Comparison of ENCODE assay signal across 9 mouse cellular contexts in the genomic region with DNA sequence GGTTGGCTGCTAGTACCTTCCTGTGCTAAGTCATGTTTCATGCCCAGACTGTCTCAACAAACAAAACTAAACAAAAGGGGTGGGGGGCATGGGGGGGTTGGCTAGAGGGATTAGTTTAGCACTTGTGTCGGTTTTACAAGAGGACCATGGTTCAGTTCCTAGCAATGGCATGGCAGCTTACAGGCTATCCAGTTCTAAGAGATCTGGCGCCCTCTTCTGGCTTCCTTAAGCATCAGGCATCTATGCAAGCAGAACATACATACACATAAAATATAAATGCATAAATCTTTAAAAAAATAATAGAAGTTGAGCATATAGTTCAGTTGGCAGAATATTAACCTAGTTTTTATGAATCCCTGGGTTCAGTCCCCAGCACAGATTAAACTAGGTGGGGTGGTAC. TPM values are rescaled to one million over a fixed set of nuclear protein-coding genes. Genes with fewer than 3 reads are reported as not detected.
DNase-seq lines count a peak whose midpoint lies in the region; ATAC-seq and TF ChIP-seq lines count a peak whose summit lies in the region.
"Had no signal": no experiment of that assay in that cellular context is flagged by ENCODE, and none has a peak within 500 bp of the region (broad histone marks: within the 10 kb centered on the region; RNA-seq: fewer than 3 reads in every experiment).

No protein-coding gene starts in this region.

- no peak for TF ChIP-seq POLR2A in thymus, adult 2 months (IDR thresholded peaks at IDR 0.05; ENCODE audit: control insufficient read depth, extremely low read depth, insufficient read depth, low read length, poor library complexity)

- intact Hi-C loops in gastrocnemius, postnatal 36 days (cut with DNase I): no loop called here

- H3K36me3 ChIP-seq in thymus, adult 2 months (ENCODE audit: control insufficient read depth, insufficient read depth, low read length): no peaks in the 10 kb centered on the region
- 0 out of 2 replicates have a peak, but pooled peaks cover 4% of the 10 kb centered on the region for H3K36me3 ChIP-seq in embryonic facial prominence, embryonic 14.5 days (ENCODE audit: control insufficient read depth, insufficient read depth, low read length)
- H3K36me3 ChIP-seq in lung, postnatal 0 days (ENCODE audit: insufficient read depth, low read length): no peaks in the 10 kb centered on the region
- no peaks in the 10 kb centered on the region; the same call in 1 of the 2 replicates for H3K36me3 ChIP-seq in forebrain, embryonic 12.5 days (replicated peaks)

- WGBS in thymus, adult 2 months: 41% methylated on average over 2 of the region's 2 CpGs
- 25% methylated on average over 2 of the region's 2 CpGs for WGBS in embryonic facial prominence, embryonic 14.5 days
- WGBS in lung, postnatal 0 days: 38% methylated on average over 2 of the region's 2 CpGs
- 21% methylated on average over 2 of the region's 2 CpGs for WGBS in forebrain, embryonic 12.5 days

- no peak overlapping the region for H3K4me2 ChIP-seq in embryonic facial prominence, embryonic 14.5 days (ENCODE audit: low read depth, low read length)
- no peak overlapping the region for H3K4me2 ChIP-seq in lung, postnatal 0 days (replicated peaks; ENCODE audit: low read depth, low read length)
- H3K4me2 ChIP-seq in forebrain, embryonic 12.5 days: no peak overlapping the region

- H3K27me3 ChIP-seq in thymus, adult 2 months (ENCODE audit: control insufficient read depth, insufficient read depth, low read length): no peaks in the 10 kb centered on the region
- H3K27me3 ChIP-seq in embryonic facial prominence, embryonic 14.5 days (replicated peaks; ENCODE audit: control insufficient read depth, insufficient read depth, low read length): no peaks in the 10 kb centered on the region
- no peaks in the 10 kb centered on the region for H3K27me3 ChIP-seq in lung, postnatal 0 days (replicated peaks; ENCODE audit: insufficient read depth, low read length)
- no peaks in the 10 kb centered on the region for H3K27me3 ChIP-seq in forebrain, embryonic 12.5 days

- H3K4me1 ChIP-seq in thymus, adult 2 months (replicated peaks; ENCODE audit: control insufficient read depth, insufficient read depth, low read length): no peaks in the 10 kb centered on the region
- H3K4me1 ChIP-seq in embryonic facial prominence, embryonic 14.5 days (ENCODE audit: control insufficient read depth, insufficient read depth, low read length): no peaks in the 10 kb centered on the region
- H3K4me1 ChIP-seq in lung, postnatal 0 days (ENCODE audit: insufficient read depth, low read depth, low read length): no peaks in the 10 kb centered on the region
- no peaks in the 10 kb centered on the region for H3K4me1 ChIP-seq in forebrain, embryonic 12.5 days

- peak; percentile 48 for DNase-seq in gastrocnemius, adult 18-20 months (ENCODE audit: low spot score)
- no peak for DNase-seq in gastrocnemius, postnatal 36 days
- DNase-seq in thymus, adult 2 months: peak; percentile 48
- no peak for DNase-seq in thymus, adult 18-20 months
- DNase-seq in embryonic facial prominence, embryonic 14.5 days (ENCODE audit: low spot score): peak; percentile 64
- peak; percentile 72 for DNase-seq in lung, postnatal 0 days (ENCODE audit: low spot score)
- DNase-seq in thymus, postnatal 14 days: peak; percentile 65

- no peaks in the 10 kb centered on the region for H3K9me3 ChIP-seq in embryonic facial prominence, embryonic 14.5 days (ENCODE audit: control insufficient read depth, low read length)
- no peaks in the 10 kb centered on the region for H3K9me3 ChIP-seq in lung, postnatal 0 days (ENCODE audit: low read length)
- H3K9me3 ChIP-seq in forebrain, embryonic 12.5 days: no peaks in the 10 kb centered on the region

- no peak overlapping the region for H3K4me3 ChIP-seq in thymus, adult 2 months (ENCODE audit: control insufficient read depth, insufficient read depth, low read length)
- H3K4me3 ChIP-seq in embryonic facial prominence, embryonic 14.5 days (ENCODE audit: low read depth, low read length): no peak overlapping the region
- no peak overlapping the region for H3K4me3 ChIP-seq in lung, postnatal 0 days (ENCODE audit: low read depth, low read length)
- no peak overlapping the region for H3K4me3 ChIP-seq in forebrain, embryonic 12.5 days (replicated peaks)

- ATAC-seq in embryonic facial prominence, embryonic 14.5 days (ENCODE audit: low read depth): no peak
- 0 out of 2 replicates have a peak, but pooled peaks have one; percentile 34 for ATAC-seq in lung, postnatal 0 days
- no peak for ATAC-seq in forebrain, embryonic 12.5 days (ENCODE audit: low FRiP score)

- H3K27ac ChIP-seq in thymus, adult 2 months (ENCODE audit: control insufficient read depth, insufficient read depth, low read length): no peak overlapping the region
- H3K27ac ChIP-seq in embryonic facial prominence, embryonic 14.5 days (replicated peaks; ENCODE audit: low read depth, low read length): no peak overlapping the region
- no peak overlapping the region for H3K27ac ChIP-seq in lung, postnatal 0 days (ENCODE audit: low read length)
- H3K27ac ChIP-seq in forebrain, embryonic 12.5 days: no peak overlapping the region

- no peak for TF ChIP-seq EP300 in lung, postnatal 0 days (IDR thresholded peaks at IDR 0.05)

- no peak for TF ChIP-seq CTCF in thymus, adult 2 months (IDR thresholded peaks at IDR 0.05; ENCODE audit: borderline replicate concordance, control insufficient read depth, extremely low read depth, insufficient read depth, low read length, poor library complexity)
- TF ChIP-seq CTCF in lung, postnatal 0 days (IDR thresholded peaks at IDR 0.05): peak; percentile 70

- H3K9ac ChIP-seq in embryonic facial prominence, embryonic 14.5 days (ENCODE audit: low read depth, low read length): no peak overlapping the region
- H3K9ac ChIP-seq in lung, postnatal 0 days (replicated peaks; ENCODE audit: low read depth): no peak overlapping the region
- H3K9ac ChIP-seq in forebrain, embryonic 12.5 days: no peak overlapping the region

RNA-seq across cellular contexts. Expression of a gene that starts 4.0 kb away (rescaled TPM):
- not detected for total RNA-seq in gastrocnemius, adult 18-20 months (2021)
- not detected for total RNA-seq in gastrocnemius, postnatal 36 days (2021)
- polyA plus RNA-seq in thymus, adult 2 months (2012; rRNA removed): not detected in 2 replicates
- polyA plus RNA-seq in embryonic facial prominence, embryonic 14.5 days (2014; fragmentation: Nextera tagmentation; extraction: Ambion mirVana): 0.14 TPM in 1 of 2 replicates, not detected in the other
- polyA plus RNA-seq in lung, postnatal 0 days (2015; fragmentation: Nextera tagmentation; extraction: Ambion mirVana): 0.06 and 0.07 TPM in 2 replicates
- 0.33 and 0.49 TPM in 2 replicates for polyA plus RNA-seq in forebrain, embryonic 12.5 days (2016; fragmentation: Nextera tagmentation; extraction: Ambion mirVana)
- total RNA-seq: layer of hippocampus, postnatal 25 days had no signal

RNA-seq across cellular contexts. Expression of a gene that starts 7.7 kb away (rescaled TPM):
- total RNA-seq in gastrocnemius, adult 18-20 months (2021): 10 to 100 TPM; 12.0 to 14.4 TPM
- total RNA-seq in gastrocnemius, postnatal 36 days (2021): 10 to 100 TPM in 1 of 2 experiments, 1 to 10 TPM in 1; 6.8 to 13.0 TPM
- polyA plus RNA-seq in thymus, adult 2 months (2012; rRNA removed): 172 and 191 TPM in 2 replicates
- polyA plus RNA-seq in embryonic facial prominence, embryonic 14.5 days (2014; fragmentation: Nextera tagmentation; extraction: Ambion mirVana): 237 and 272 TPM in 2 replicates
- polyA plus RNA-seq in lung, postnatal 0 days (2015; fragmentation: Nextera tagmentation; extraction: Ambion mirVana): 94.3 and 102 TPM in 2 replicates
- polyA plus RNA-seq in forebrain, embryonic 12.5 days (2016; fragmentation: Nextera tagmentation; extraction: Ambion mirVana): 448 and 458 TPM in 2 replicates

RNA-seq across cellular contexts. Expression of a gene that starts 12.3 kb away (rescaled TPM):
- 10 to 100 TPM; 23.2 to 29.2 TPM for total RNA-seq in gastrocnemius, adult 18-20 months (2021)
- total RNA-seq in gastrocnemius, postnatal 36 days (2021): 10 to 100 TPM; 28.8 to 29.9 TPM
- 10.5 and 13.6 TPM in 2 replicates for polyA plus RNA-seq in thymus, adult 2 months (2012; rRNA removed)
- 48.9 and 49.0 TPM in 2 replicates for polyA plus RNA-seq in embryonic facial prominence, embryonic 14.5 days (2014; fragmentation: Nextera tagmentation; extraction: Ambion mirVana)
- 38.2 and 42.9 TPM in 2 replicates for polyA plus RNA-seq in lung, postnatal 0 days (2015; fragmentation: Nextera tagmentation; extraction: Ambion mirVana)
- polyA plus RNA-seq in forebrain, embryonic 12.5 days (2016; fragmentation: Nextera tagmentation; extraction: Ambion mirVana): 52.6 and 53.6 TPM in 2 replicates

RNA-seq across cellular contexts. Expression of a gene that starts 15.0 kb away (rescaled TPM):
- total RNA-seq in gastrocnemius, adult 18-20 months (2021): 1 to 10 TPM in 1 of 2 experiments, under 1 TPM in 1; 0.59 to 2.2 TPM
- total RNA-seq in gastrocnemius, postnatal 36 days (2021): not detected
- polyA plus RNA-seq in thymus, adult 2 months (2012; rRNA removed): not detected in 2 replicates
- not detected in 2 replicates for polyA plus RNA-seq in embryonic facial prominence, embryonic 14.5 days (2014; fragmentation: Nextera tagmentation; extraction: Ambion mirVana)
- not detected in 2 replicates for polyA plus RNA-seq in lung, postnatal 0 days (2015; fragmentation: Nextera tagmentation; extraction: Ambion mirVana)
- not detected in 2 replicates for polyA plus RNA-seq in forebrain, embryonic 12.5 days (2016; fragmentation: Nextera tagmentation; extraction: Ambion mirVana)

RNA-seq across cellular contexts. Expression of a gene that starts 15.3 kb away (rescaled TPM):
- total RNA-seq in gastrocnemius, adult 18-20 months (2021): 1 to 10 TPM; 7.7 to 8.5 TPM
- total RNA-seq in gastrocnemius, postnatal 36 days (2021): 1 to 10 TPM; 5.2 to 6.7 TPM
- 10.6 and 11.6 TPM in 2 replicates for polyA plus RNA-seq in thymus, adult 2 months (2012; rRNA removed)
- 28.4 and 28.8 TPM in 2 replicates for polyA plus RNA-seq in embryonic facial prominence, embryonic 14.5 days (2014; fragmentation: Nextera tagmentation; extraction: Ambion mirVana)
- 21.0 and 22.6 TPM in 2 replicates for polyA plus RNA-seq in lung, postnatal 0 days (2015; fragmentation: Nextera tagmentation; extraction: Ambion mirVana)
- 55.0 and 59.3 TPM in 2 replicates for polyA plus RNA-seq in forebrain, embryonic 12.5 days (2016; fragmentation: Nextera tagmentation; extraction: Ambion mirVana)

Comparison
In these comparisons a context has a peak if more than half of its experiments do, and no peak if none do; other contexts are left out.
1. DNase-seq: peak in gastrocnemius, adult 18-20 months (single experiment), thymus, adult 2 months (single experiment), embryonic facial prominence, embryonic 14.5 days (single experiment), lung, postnatal 0 days (single experiment) and thymus, postnatal 14 days (single experiment); none in gastrocnemius, postnatal 36 days (0 of 2) and thymus, adult 18-20 months (0 of 2).